In genomic region chr7:137628266-137628665, GRCm38 (mm10) we compare ENCODE assay signal across 20 mouse cellular contexts.
DNase-seq lines count a peak whose midpoint lies in the region; ATAC-seq and TF ChIP-seq lines count a peak whose summit lies in the region.
"Had no signal": no experiment of that assay in that cellular context is flagged by ENCODE, and none has a peak within 500 bp of the region (broad histone marks: within the 10 kb centered on the region; RNA-seq: fewer than 3 reads in every experiment).

No protein-coding gene starts in this region.

- peaks cover 11% of the 10 kb centered on the region; the same call in 1 of the 2 replicates for H3K4me1 ChIP-seq in cerebellum, adult 2 months (ENCODE audit: control insufficient read depth, insufficient read depth, low read length)
- H3K4me1 ChIP-seq: embryonic facial prominence, embryonic 10.5 days; embryonic facial prominence, embryonic 12.5 days; forebrain, embryonic 13.5 days; forebrain, embryonic 15.5 days had no signal

- no peak overlapping the region for H3K4me3 ChIP-seq in cerebellum, adult 2 months (replicated peaks; ENCODE audit: insufficient read depth, low read depth, low read length)
- H3K4me3 ChIP-seq: embryonic facial prominence, embryonic 10.5 days; embryonic facial prominence, embryonic 12.5 days; forebrain, embryonic 13.5 days; forebrain, embryonic 15.5 days had no signal

- TF ChIP-seq CTCF in cerebellum, adult 2 months (IDR thresholded peaks at IDR 0.05; ENCODE audit: borderline replicate concordance, insufficient read depth, low read depth, low read length) = no peak

- H3K27me3 ChIP-seq in cerebellum, adult 2 months (ENCODE audit: control insufficient read depth, insufficient read depth, low read length) = no peaks in the 10 kb centered on the region; the same call in 1 of the 2 replicates
- H3K27me3 ChIP-seq: embryonic facial prominence, embryonic 12.5 days; forebrain, embryonic 13.5 days; forebrain, embryonic 15.5 days; Patski had no signal

- ATAC-seq in cerebellum, adult (ENCODE audit: insufficient number of reproducible peaks, low FRiP score, low TSS enrichment) = no peak
- ATAC-seq: activated CD4-positive, CD25-positive, alpha-beta regulatory T cell, adult 4 months; CD4-positive, CD25-positive, alpha-beta regulatory T cell, adult 4 months; forebrain, embryonic 13.5 days; forebrain, embryonic 15.5 days; forebrain, postnatal 0 days; Patski had no signal

- WGBS in cerebellum, adult 2 months = 44% methylated on average over 3 of the region's 3 CpGs

- no peak for TF ChIP-seq POLR2A in cerebellum, adult 2 months (IDR thresholded peaks at IDR 0.05; ENCODE audit: borderline replicate concordance, insufficient read depth, low read length)

- peak; percentile 19 to 40 for DNase-seq in cerebellum, adult 2 months
- DNase-seq in cerebellum, postnatal 4 days (ENCODE audit: low spot score in 2 of 2) = no peak
- peak; percentile 50 to 72 for DNase-seq in cerebellum, postnatal 14 days
- DNase-seq in cerebellum, adult 18-20 months = no peak
- peak; percentile 15 to 21 for DNase-seq in cerebellum, postnatal 36 days
- DNase-seq: adrenal gland, adult 8-10 months; adrenal gland, postnatal 14 days; adrenal gland, postnatal 36 days; B cell, adult 2 months; cerebellum, adult 11 months; cerebellum, adult 8-10 months; forebrain, postnatal 0 days had no signal

- no peak overlapping the region for H3K27ac ChIP-seq in cerebellum, adult 2 months (ENCODE audit: insufficient read depth, low read length)
- H3K27ac ChIP-seq: embryonic facial prominence, embryonic 10.5 days; embryonic facial prominence, embryonic 12.5 days; forebrain, embryonic 13.5 days; forebrain, embryonic 15.5 days had no signal

Comparison
In these comparisons a context has a peak if more than half of its experiments do, and no peak if none do; other contexts are left out.
1. DNase-seq: peak in cerebellum, adult 2 months (2 of 2), cerebellum, postnatal 14 days (2 of 2) and cerebellum, postnatal 36 days (2 of 2); none in cerebellum, postnatal 4 days (0 of 2) and cerebellum, adult 18-20 months (0 of 2).